Mouse (Mus musculus): ENCODE results near the gene Ccdc17. TPM values are rescaled to one million over a fixed set of nuclear protein-coding genes. Genes with fewer than 3 reads are reported as not detected.
A peak's percentile ranks its signal among the peaks of the same experiment; 100 is the strongest.

Ccdc17 gene
- 10 to 100 TPM in 11 of 26 experiments, 1 to 10 TPM in 15; 3.2 to 19.8 (median 9.2) TPM for total RNA-seq (2018; cell fraction: chromatin; rRNA removed)
- total RNA-seq (2018; cell fraction: cytosol; rRNA removed): 1 to 10 TPM in 25 of 26 experiments, under 1 TPM in 1; 0.91 to 2.9 (median 1.5) TPM
- total RNA-seq (2018; cell fraction: nucleus; rRNA removed): 10 to 100 TPM in 9 of 26 experiments, 1 to 10 TPM in 17; 3.2 to 19.5 (median 8.9) TPM
- polyA plus RNA-seq (2018): 1.6 to 2.2 TPM (median 2.2 TPM) in 3 replicates

DNA sequence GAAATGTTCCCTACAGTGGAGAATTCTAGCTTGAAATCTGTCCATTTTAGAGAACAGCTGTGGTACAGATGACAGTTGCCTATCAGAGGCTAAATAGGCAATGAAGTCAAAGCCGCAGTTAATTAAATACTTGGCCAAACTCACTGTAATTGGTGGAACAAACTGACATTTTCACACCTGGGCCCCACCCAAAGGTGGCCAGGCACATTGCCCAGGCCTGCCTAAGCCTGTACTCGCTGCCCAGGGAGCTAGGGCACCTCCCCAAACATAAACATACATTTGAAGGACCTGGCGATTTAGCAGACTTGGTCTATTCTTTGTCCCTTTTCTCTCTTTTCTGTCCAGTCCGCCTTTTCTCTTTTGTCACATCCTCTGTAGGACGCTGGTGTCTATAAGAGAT is at the start of gene Ccdc17:
TSS of gene Ccdc17 (plus strand) at position 276 of the 400 bp plus-strand sequence.
- H3K79me2 ChIP-seq (ENCODE audit: inconsistent target): no peaks in the 10 kb centered on the region
- H3K36me3 ChIP-seq (ENCODE audit: inconsistent target): peaks cover 32% of the 10 kb centered on the region
- 67% methylated on average over 5 of the region's 5 CpGs for WGBS (ENCODE audit: missing documents)
- H3K27ac ChIP-seq: peak within 1 kb of the TSS; percentile 56
- peak within 1 kb of the TSS; percentile 76 for H3K4me3 ChIP-seq (ENCODE audit: inconsistent target)

DNA sequence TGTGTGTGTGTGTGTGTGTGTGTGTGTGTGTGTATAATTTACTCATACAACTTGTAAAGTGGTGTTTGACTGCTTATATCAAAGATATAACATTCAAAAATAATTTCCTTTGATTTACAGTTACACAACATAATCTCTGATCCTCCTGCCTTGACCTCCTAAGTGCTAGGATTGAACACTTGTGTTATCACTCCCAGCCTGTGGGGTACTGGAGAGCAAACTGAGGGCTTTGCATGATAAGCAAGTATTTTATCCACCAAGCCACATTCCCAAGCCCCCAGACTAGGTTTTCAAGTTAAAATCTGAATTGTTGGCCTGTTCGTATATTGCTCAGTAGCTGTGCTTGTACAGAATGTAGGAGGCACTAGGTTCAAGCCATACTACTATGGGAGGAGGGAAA is 46.0 kb upstream of the Ccdc17 start:
- H3K27ac ChIP-seq: no peak overlapping the region
- 100% methylated on average over 1 of the region's 1 CpGs for whole genome bisulfite sequencing (ENCODE audit: missing documents)
- H3K79me2 ChIP-seq (ENCODE audit: inconsistent target): peaks cover 9% of the 10 kb centered on the region
- H3K4me3 ChIP-seq (ENCODE audit: inconsistent target): no peak overlapping the region
- peaks cover 12% of the 10 kb centered on the region; the same call in 1 of the 2 replicates for H3K36me3 ChIP-seq (ENCODE audit: inconsistent target)

DNA sequence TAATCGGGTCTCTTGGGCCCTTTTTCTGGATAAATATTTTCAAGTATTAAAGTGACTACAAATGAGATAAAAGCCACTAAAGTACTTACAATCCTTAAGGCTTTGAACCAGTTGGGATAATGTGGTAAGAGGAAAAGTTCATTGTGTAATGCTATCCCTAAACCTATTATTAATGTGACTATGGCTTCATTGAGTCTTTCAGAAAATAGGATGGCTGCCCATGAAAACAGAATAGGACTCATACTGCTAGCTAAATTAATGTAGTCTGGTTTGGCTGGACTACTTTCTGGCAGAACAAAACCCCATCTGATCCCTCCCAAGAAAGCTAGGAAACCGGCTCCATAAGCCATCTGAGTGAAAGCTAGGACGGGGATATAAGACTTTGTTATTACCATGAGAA is 43.4 kb upstream of the Ccdc17 start:
- Histone ChIP-seq H3K4me3 (ENCODE audit: inconsistent target) (no peak overlapping the region), H3K79me2 (ENCODE audit: inconsistent target) (peaks cover 17% of the 10 kb centered on the region), H3K27ac (no peak overlapping the region), H3K36me3 (ENCODE audit: inconsistent target) (peaks cover 12% of the 10 kb centered on the region; the same call in 1 of the 2 replicates)
- WGBS (ENCODE audit: missing documents): 89% methylated on average over 3 of the region's 3 CpGs

DNA sequence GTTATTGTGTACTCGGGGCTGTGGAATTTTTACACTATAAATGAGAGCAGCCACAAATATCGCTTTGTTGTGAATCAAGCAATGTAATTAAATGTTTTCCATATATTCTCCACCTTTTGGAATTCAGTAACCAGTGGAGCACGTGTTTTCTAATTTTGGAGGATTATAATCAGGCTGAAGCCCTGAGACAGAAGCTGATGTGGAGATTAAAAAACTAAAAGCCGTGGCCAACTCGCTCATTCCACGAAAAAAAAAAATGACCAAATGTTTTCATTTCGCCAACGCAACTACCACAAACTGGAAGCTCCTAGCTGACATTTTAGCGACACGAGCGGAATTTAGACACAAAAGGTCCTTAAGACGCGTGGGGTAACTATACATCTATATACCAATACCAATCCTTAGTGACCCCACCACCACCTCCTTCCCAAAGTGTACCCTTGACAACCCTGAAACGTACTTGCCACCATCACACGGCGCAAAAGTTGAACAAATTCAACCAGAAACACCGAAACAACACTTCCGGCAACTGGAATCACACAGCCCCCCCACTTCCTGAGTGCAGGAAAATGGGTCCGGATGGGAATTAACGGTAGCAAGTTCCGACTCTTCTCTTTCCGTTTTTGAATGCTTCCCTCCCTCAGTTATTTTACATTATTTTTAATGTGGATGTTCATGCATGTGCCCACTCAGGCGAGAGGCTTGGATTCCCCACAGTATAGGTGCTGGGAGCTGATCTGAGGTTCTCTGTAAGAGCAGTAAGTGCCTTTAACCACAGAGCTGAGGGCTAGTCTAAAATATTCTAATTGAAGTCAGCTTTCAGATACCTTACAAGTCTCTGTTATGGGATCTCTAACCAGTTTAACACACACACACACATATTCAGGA is 40.8 kb upstream of the Ccdc17 start, which contains the start of gene Tmem69:
TSS of gene Tmem69 (minus strand) at position 524 of the 888 bp plus-strand sequence.
- 3% methylated on average over 23 of the region's 23 CpGs for WGBS (ENCODE audit: missing documents)
- peak within 1 kb of the TSS; percentile 95 for H3K27ac ChIP-seq
- H3K79me2 ChIP-seq (ENCODE audit: inconsistent target): peaks cover 43% of the 10 kb centered on the region
- peaks cover 12% of the 10 kb centered on the region; the same call in 1 of the 2 replicates for H3K36me3 ChIP-seq (ENCODE audit: inconsistent target)
- peak within 1 kb of the TSS; percentile 85 for H3K4me3 ChIP-seq (ENCODE audit: inconsistent target)

DNA sequence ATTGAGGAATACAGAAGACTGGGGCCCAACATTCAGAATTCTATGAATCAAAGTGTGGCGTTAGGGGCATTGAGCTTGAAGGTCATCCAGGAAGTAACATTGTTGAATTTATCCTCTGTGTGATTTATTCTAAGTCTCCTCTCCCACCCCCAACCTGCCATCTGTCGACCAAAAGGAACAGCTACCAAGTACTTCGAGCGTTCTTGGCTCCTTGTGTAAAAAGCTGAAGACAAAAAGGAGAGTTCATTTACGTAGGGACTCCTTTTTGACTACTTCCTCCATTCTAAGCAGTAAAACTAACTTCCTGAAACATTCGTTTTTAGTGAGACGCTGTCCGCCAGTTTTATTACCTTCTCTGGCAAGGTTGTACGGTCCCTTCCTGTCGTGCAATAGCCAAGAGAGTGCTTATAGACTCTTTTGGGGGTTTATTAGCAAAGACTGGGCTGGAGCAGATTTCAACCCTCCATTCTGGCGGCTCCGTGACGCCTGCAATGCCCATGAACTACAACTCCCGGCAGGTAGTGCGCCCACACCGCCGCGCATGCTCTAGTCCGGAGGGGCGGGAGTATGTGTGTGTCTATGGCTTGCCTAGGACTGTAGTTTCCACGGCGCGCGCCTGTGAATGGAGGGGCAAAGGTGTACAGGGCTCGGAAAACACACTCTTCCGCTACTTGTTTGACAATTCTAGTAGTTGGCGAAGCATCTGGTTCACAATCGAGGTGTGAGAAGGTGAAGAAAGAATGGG is 39.7 kb upstream of the Ccdc17 start:
- Histone ChIP-seq H3K79me2 (ENCODE audit: inconsistent target) (peaks cover 54% of the 10 kb centered on the region), H3K27ac (peak overlapping the region; percentile 95), H3K36me3 (ENCODE audit: inconsistent target) (peaks cover 12% of the 10 kb centered on the region; the same call in 1 of the 2 replicates), H3K4me3 (ENCODE audit: inconsistent target) (peak overlapping the region; percentile 85)
- 1% methylated on average over 28 of the region's 28 CpGs for WGBS (ENCODE audit: missing documents)

DNA sequence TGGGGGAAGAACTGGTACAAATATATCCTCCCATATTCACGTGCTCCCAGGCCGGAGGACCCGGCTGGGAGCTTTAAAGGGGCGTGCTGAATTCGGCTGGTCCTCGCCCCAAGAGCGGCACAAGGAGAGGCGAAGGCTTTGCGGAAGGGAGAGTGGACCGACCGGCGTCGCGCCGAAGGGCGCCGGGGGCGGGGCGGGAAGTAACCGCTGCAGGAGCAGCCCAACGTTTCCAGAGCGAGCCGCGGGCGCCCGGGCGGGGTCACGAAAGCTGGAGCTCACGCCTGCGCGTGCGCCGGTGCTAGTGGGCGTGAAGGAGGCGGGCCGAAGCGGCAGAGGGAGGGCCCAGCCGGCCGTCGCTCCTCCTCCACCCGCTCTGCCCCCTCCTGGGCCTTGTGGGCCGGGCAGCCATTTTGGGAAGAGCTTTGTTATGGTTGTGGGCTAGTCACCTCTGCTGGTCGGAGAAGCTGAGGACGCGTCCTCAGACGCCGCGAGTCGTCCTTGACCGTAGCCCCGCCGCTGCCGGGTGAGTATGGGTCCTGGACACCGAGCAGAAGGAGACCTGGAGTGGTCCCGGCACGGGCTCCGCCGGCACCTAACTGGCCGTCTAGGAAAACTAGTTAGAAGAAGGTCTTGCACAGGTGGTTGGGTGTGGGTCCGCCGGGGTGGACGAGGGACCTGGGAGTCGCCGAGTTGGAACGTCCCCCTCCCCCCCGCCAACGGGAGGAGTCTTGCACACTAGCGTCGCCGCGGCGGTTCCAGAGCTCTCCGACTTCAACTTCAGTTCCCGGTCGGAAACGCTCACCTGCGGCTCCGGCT is 38.9 kb upstream of the Ccdc17 start, which contains the start of gene Gpbp1l1:
TSS of gene Gpbp1l1 (plus strand) at position 353 of the 816 bp plus-strand sequence.
- 0% methylated on average over 57 of the region's 78 CpGs for WGBS (ENCODE audit: missing documents)
- H3K27ac ChIP-seq: peak within 1 kb of the TSS; percentile 95
- H3K4me3 ChIP-seq (ENCODE audit: inconsistent target): peak within 1 kb of the TSS; percentile 89
- H3K79me2 ChIP-seq (ENCODE audit: inconsistent target): peaks cover 62% of the 10 kb centered on the region
- peaks cover 12% of the 10 kb centered on the region; the same call in 1 of the 2 replicates for H3K36me3 ChIP-seq (ENCODE audit: inconsistent target)

DNA sequence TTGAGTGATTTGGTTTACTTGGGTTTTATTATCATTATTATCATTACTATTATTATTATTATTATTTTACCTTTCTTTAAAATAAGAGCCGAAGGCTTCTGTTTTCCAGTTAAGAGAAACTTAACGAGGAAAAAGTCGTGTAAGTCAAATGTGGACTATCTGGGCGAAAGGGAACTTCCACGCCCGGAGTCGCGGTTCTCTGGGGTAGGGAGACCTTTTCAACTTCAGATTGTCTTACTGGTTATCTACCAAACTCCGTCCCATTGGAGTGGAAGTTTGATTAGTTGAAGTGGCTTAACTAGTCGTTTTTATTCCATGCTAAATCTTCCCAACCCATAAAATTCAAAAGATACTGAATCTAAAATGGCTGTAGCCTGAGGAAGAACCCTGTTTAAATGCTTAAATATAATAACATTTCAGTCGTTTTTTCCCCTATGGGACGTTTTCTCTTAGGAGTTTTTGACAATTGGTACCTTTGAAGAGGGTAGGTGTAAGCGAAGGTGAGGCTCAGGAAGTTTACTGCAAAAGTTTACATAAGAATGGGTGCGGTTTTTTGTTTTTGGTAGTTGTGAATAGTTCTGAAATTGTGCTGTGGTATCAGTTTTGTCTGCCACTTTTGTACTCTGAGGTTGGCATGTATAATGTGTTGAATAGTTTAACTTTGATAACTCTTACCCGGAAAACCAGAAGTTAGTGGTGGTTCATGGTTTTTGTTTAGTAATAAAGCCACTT is 38.1 kb upstream of the Ccdc17 start:
- peak overlapping the region; percentile 71 for H3K27ac ChIP-seq
- WGBS (ENCODE audit: missing documents): 1% methylated on average over 15 of the region's 15 CpGs
- peaks cover 70% of the 10 kb centered on the region for H3K79me2 ChIP-seq (ENCODE audit: inconsistent target)
- H3K36me3 ChIP-seq (ENCODE audit: inconsistent target): peaks cover 8% of the 10 kb centered on the region; the same call in 1 of the 2 replicates
- peak overlapping the region; percentile 89 for H3K4me3 ChIP-seq (ENCODE audit: inconsistent target)

DNA sequence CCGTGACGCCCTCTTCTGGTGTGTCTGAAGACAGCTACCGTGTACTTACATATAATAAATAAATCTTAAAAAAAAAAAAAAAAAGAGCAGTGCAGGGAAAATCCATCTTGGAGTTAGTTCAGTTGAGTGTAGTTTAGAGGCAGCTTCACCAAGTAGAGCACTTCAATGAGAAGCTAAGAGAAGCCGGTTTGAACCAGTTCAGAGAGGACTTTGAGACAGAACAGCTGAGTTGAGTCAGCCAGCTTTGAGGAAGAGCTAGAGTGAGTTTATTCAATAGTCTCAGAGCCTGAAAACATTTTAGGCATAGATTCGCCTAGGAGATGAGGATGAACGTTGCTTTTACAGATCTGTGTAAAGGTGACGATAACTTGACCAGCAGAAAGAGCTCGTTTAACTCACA is 661 bp upstream of the Ccdc17 start:
- Histone ChIP-seq H3K4me3 (ENCODE audit: inconsistent target) (no peak overlapping the region), H3K36me3 (ENCODE audit: inconsistent target) (peaks cover 32% of the 10 kb centered on the region), H3K79me2 (ENCODE audit: inconsistent target) (no peaks in the 10 kb centered on the region), H3K27ac (no peak overlapping the region)
- 96% methylated on average over 8 of the region's 8 CpGs for WGBS (ENCODE audit: missing documents)

DNA sequence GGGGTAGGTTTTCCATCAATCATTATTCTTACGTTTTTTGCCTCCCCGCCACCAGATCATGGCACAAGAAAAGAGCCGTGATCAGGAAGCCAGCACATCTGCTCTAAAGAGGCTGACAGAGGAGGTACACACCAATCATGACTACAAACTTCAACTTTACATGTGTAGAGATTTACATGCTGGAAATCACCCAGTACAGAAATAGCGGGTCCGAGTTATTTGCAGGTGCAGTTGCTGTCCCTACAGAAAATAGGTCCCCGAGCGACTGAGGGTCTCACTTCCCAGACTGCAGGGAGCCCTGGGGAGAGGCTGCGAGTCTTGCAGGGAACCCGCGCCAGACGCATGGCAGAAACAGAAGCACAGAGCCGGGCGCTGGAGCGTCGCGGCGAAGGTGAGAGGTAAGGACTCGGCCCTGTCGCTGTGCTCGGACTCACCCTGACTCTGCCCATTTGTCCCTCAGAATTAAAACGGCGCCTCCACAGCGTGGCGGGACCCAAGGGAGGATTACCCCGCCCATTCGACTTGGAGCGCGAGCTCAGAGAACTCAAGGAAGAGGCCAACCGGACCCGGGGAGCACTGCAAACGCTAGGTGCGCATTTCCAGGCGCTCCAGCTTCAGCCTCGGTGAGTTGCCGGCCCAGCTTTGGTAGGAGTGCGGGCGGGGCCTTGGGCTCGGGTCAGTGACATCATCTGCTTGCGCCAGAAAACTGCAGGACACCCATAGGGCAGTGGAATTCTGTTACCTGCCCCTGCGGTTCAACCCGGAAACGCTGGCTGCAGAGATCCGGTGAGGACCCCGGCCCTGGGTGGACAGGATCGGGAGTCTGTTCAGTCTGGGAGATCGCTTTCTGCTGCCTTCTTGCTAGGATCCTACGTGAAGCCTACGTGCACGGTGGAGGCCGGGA is 776 bp downstream of the Ccdc17 start:
- H3K79me2 ChIP-seq (ENCODE audit: inconsistent target): no peaks in the 10 kb centered on the region
- peak overlapping the region; percentile 76 for H3K4me3 ChIP-seq (ENCODE audit: inconsistent target)
- H3K27ac ChIP-seq: peak overlapping the region; percentile 56
- WGBS (ENCODE audit: missing documents): 2% methylated on average over 47 of the region's 50 CpGs
- peaks cover 33% of the 10 kb centered on the region for H3K36me3 ChIP-seq (ENCODE audit: inconsistent target)

DNA sequence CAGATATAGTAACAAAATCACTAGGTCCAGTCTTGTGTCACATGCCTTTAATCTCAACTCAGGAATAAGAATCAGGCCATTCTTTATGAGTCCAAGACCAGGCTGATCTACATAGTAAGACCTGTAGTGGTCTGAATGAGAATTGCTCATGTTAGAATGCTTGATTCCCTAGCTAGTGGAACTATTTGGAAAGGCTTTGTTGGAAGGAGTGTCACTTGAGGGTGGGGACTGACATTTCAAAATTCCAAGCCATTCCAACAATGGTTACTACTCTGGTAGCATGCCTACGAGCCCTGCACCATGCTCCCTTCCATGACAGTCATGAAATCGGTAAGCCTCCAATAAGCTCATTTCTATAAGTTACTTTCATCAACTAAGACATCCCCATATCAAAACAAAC is 16.2 kb downstream of the Ccdc17 start:
- Histone ChIP-seq H3K27ac (no peak overlapping the region), H3K36me3 (ENCODE audit: inconsistent target) (peaks cover 28% of the 10 kb centered on the region), H3K4me3 (ENCODE audit: inconsistent target) (no peak overlapping the region), H3K79me2 (ENCODE audit: inconsistent target) (peaks cover 51% of the 10 kb centered on the region; the same call in 1 of the 2 replicates)
- 94% methylated on average over 2 of the region's 2 CpGs for WGBS (ENCODE audit: missing documents)

DNA sequence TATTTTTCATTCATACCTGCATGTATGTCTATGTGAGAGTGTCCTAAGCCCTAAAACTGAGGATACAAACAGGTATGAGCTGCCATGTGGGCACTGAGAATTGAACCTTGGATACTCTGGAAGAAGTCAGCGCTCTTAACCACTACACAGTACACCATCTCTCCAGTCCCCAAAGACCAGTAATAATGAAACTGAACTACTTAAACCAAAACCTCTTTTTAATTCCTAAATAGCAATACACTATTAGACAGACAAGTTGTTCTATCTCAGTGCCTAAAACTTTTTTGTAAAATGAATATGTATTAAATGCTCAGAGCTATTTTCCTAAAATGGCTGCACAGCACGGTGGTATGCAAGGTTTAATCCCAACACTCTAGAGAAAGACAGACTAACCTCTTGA is 18.8 kb downstream of the Ccdc17 start:
- Histone ChIP-seq H3K79me2 (ENCODE audit: inconsistent target) (peaks cover 62% of the 10 kb centered on the region), H3K36me3 (ENCODE audit: inconsistent target) (peaks cover 34% of the 10 kb centered on the region), H3K4me3 (ENCODE audit: inconsistent target) (no peak overlapping the region), H3K27ac (no peak overlapping the region)
- 100% methylated on average over 2 of the region's 2 CpGs for WGBS (ENCODE audit: missing documents)

DNA sequence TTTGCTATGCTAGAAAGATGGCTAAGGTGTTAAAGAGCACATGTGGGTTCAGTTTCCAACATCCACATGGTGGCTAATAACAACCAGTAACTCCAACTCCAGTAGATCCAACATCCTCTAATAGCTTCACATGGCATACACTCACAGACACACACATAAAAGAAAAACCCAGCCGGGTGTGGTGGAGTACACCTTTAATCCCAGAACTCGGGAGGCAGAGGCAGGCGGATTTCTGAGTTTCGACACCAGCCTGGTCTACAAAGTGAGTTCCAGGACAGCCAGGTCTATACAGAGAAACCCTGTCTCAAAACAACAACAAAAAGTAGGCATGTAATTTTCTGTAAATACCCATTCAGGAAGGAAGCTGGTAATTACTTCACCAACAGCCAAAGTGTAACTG is 28.4 kb downstream of the Ccdc17 start:
- H3K36me3 ChIP-seq (ENCODE audit: inconsistent target): peaks cover 17% of the 10 kb centered on the region; the same call in 1 of the 2 replicates
- H3K27ac ChIP-seq: no peak overlapping the region
- WGBS (ENCODE audit: missing documents): 90% methylated on average over 4 of the region's 4 CpGs
- H3K79me2 ChIP-seq (ENCODE audit: inconsistent target): peaks cover 68% of the 10 kb centered on the region
- no peak overlapping the region for H3K4me3 ChIP-seq (ENCODE audit: inconsistent target)

Data from macrophage (primary cell).